Mouse (Mus musculus) thymus, adult 2 months (tissue): ENCODE measurements at regions not wholly inside any gene's neighbourhood (a gene's known extent, or its start where the extent isn't known, plus 50 kb on each side); places are given as distances from the start of the nearest gene placed in this dataset.

Experiments
- DNase-seq: peaks from one replicate; pipeline ENCODE4 v3.0.0; 2021
- H3K27ac ChIP-seq: fragments of 200-500 bp; 2 replicates; pipeline ENCODE4 v1.5.1; 2012; ENCODE audit warnings: low read length, control low read depth; ENCODE audit not compliant: control insufficient read depth, insufficient read depth
- H3K27me3 ChIP-seq: fragments of 200-500 bp; 2 replicates; pipeline ENCODE4 v1.6.1; 2012; ENCODE audit warnings: mild to moderate bottlenecking, low read length, moderate library complexity, mixed read lengths; ENCODE audit not compliant: control insufficient read depth, insufficient read depth
- H3K36me3 ChIP-seq: fragments of 200-500 bp; 2 replicates; pipeline ENCODE4 v1.6.1; 2012; ENCODE audit warnings: mild to moderate bottlenecking, low read length, moderate library complexity; ENCODE audit not compliant: control insufficient read depth, insufficient read depth
- H3K4me1 ChIP-seq: fragments of 200-500 bp; replicated peaks from 2 replicates; pipeline ENCODE4 v1.6.1; 2012; ENCODE audit warnings: low read length; ENCODE audit not compliant: control insufficient read depth, insufficient read depth
- H3K4me3 ChIP-seq: fragments of 200-500 bp; 2 replicates; pipeline ENCODE4 v1.5.1; 2012; ENCODE audit warnings: mild to moderate bottlenecking, low read length, control low read depth, moderate library complexity; ENCODE audit not compliant: control insufficient read depth, insufficient read depth
- CTCF ChIP-seq: fragments of 200-500 bp; IDR thresholded peaks from 2 replicates; pipeline ENCODE4 v1.5.1; 2012; ENCODE audit warnings: mild to moderate bottlenecking, control low read depth, low read length, moderate library complexity, borderline replicate concordance; ENCODE audit not compliant: control insufficient read depth, poor library complexity, insufficient read depth; ENCODE audit errors: extremely low read depth
- POLR2A ChIP-seq: fragments of 200-500 bp; IDR thresholded peaks from 2 replicates; pipeline ENCODE4 v1.6.1; 2012; ENCODE audit warnings: mild to moderate bottlenecking, low read length, control low read depth, moderate library complexity; ENCODE audit not compliant: control insufficient read depth, poor library complexity, insufficient read depth; ENCODE audit errors: extremely low read depth
- WGBS: fragments of 180-500 bp; shearing (Covaris S2); methylation state at CpG from one replicate; pipeline ENCODE4 v1.1.7; 2018; 5-methylcytosine and 5-hydroxymethylcytosine counted together

GRCm38 (mm10) chr9:69566996-69567395, 113.6 kb downstream of the Anxa2 start:
- WGBS, result 86% methylated on average over 6 of the region's 6 CpGs
- no peak overlapping the region for H3K27ac ChIP-seq
- TF ChIP-seq POLR2A, result no peak
- TF ChIP-seq CTCF, result no peak
- no peaks in the 10 kb centered on the region for H3K27me3 ChIP-seq
- no peak overlapping the region for H3K4me3 ChIP-seq
- H3K4me1 ChIP-seq, result no peaks in the 10 kb centered on the region
- no peak for DNase-seq
- H3K36me3 ChIP-seq, result no peaks in the 10 kb centered on the region

GRCm38 (mm10) chr9:69543241-69543640, 89.8 kb downstream of the Anxa2 start:
- Histone ChIP-seq H3K36me3 (no peaks in the 10 kb centered on the region), H3K4me3 (no peak overlapping the region), H3K4me1 (no peaks in the 10 kb centered on the region), H3K27me3 (no peaks in the 10 kb centered on the region), H3K27ac (no peak overlapping the region)
- DNase-seq, result no peak
- TF ChIP-seq CTCF, result no peak
- no peak for TF ChIP-seq POLR2A
- 73% methylated on average over 5 of the region's 5 CpGs for WGBS
